Comparison of ENCODE assay signal across 17 mouse cellular contexts in genomic region chr4:77647451-77648137, GRCm38 (mm10).
A peak's percentile ranks its signal among the peaks of the same experiment; 100 is the strongest.
DNase-seq lines count a peak whose midpoint lies in the region; ATAC-seq and TF ChIP-seq lines count a peak whose summit lies in the region.
"Had no signal": no experiment of that assay in that cellular context is flagged by ENCODE, and none has a peak within 500 bp of the region (broad histone marks: within the 10 kb centered on the region; RNA-seq: fewer than 3 reads in every experiment).

No protein-coding gene starts in this region.

- TF ChIP-seq POLR2A in limb, embryonic 14.5 days (IDR thresholded peaks at IDR 0.05; ENCODE audit: borderline replicate concordance, extremely low read depth, insufficient read depth, insufficient read length), result no peak

- no peak overlapping the region for H3K9ac ChIP-seq in limb, embryonic 14.5 days (ENCODE audit: low read depth, low read length, severe bottlenecking)
- no peak overlapping the region for H3K9ac ChIP-seq in heart, embryonic 12.5 days
- H3K9ac ChIP-seq: liver, embryonic 15.5 days had no signal

- H3K27ac ChIP-seq in layer of hippocampus, adult 2 months, result peak overlapping the region; percentile 56
- no peak overlapping the region for H3K27ac ChIP-seq in limb, embryonic 14.5 days (replicated peaks; ENCODE audit: low read depth, low read length)
- H3K27ac ChIP-seq in heart, embryonic 12.5 days (ENCODE audit: poor library complexity, severe bottlenecking), result no peak overlapping the region
- H3K27ac ChIP-seq: liver, embryonic 15.5 days had no signal

- no peak overlapping the region for H3K4me2 ChIP-seq in limb, embryonic 14.5 days (replicated peaks; ENCODE audit: low read depth, low read length, severe bottlenecking)
- H3K4me2 ChIP-seq in heart, embryonic 12.5 days, result no peak overlapping the region
- H3K4me2 ChIP-seq: heart, embryonic 11.5 days; liver, embryonic 15.5 days; midbrain, embryonic 11.5 days had no signal

- H3K36me3 ChIP-seq in limb, embryonic 14.5 days (ENCODE audit: control insufficient read depth, insufficient read depth, low read length), result no peaks in the 10 kb centered on the region
- no peaks in the 10 kb centered on the region for H3K36me3 ChIP-seq in heart, embryonic 12.5 days
- H3K36me3 ChIP-seq: liver, embryonic 15.5 days had no signal

- 0 out of 2 replicates have a peak, but pooled peaks cover 4% of the 10 kb centered on the region for H3K4me1 ChIP-seq in limb, embryonic 14.5 days (ENCODE audit: control insufficient read depth, insufficient read depth, low read length)
- H3K4me1 ChIP-seq in heart, embryonic 12.5 days (replicated peaks), result no peaks in the 10 kb centered on the region
- H3K4me1 ChIP-seq: liver, embryonic 15.5 days had no signal

- no peaks in the 10 kb centered on the region for H3K9me3 ChIP-seq in limb, embryonic 14.5 days (ENCODE audit: control insufficient read depth, low read length)
- no peaks in the 10 kb centered on the region for H3K9me3 ChIP-seq in heart, embryonic 12.5 days (replicated peaks)
- H3K9me3 ChIP-seq: liver, embryonic 15.5 days had no signal

- ATAC-seq in frontal cortex, adult (ENCODE audit: low TSS enrichment), result peak; percentile 83
- peak; percentile 71; the same call in 1 of the 2 replicates for ATAC-seq in limb, embryonic 14.5 days (ENCODE audit: low FRiP score, low read depth)
- ATAC-seq in heart, embryonic 12.5 days (ENCODE audit: insufficient number of reproducible peaks, low FRiP score), result no peak
- ATAC-seq: hindbrain, embryonic 16.5 days had no signal

- no peak for TF ChIP-seq CTCF in layer of hippocampus, adult 2 months (conservative IDR thresholded peaks at IDR 0.05)

- H3K4me3 ChIP-seq in layer of hippocampus, adult 2 months, result no peak overlapping the region
- H3K4me3 ChIP-seq in limb, embryonic 14.5 days (replicated peaks; ENCODE audit: low read length), result no peak overlapping the region
- H3K4me3 ChIP-seq in heart, embryonic 12.5 days, result no peak overlapping the region
- H3K4me3 ChIP-seq: liver, embryonic 15.5 days had no signal

- WGBS in limb, embryonic 14.5 days, result 63% methylated on average over 5 of the region's 5 CpGs
- WGBS in heart, embryonic 12.5 days, result 85% methylated on average over 5 of the region's 5 CpGs

- no peaks in the 10 kb centered on the region for H3K27me3 ChIP-seq in limb, embryonic 14.5 days (ENCODE audit: control insufficient read depth, insufficient read depth, low read length)
- H3K27me3 ChIP-seq in heart, embryonic 12.5 days (replicated peaks), result no peaks in the 10 kb centered on the region
- H3K27me3 ChIP-seq: liver, embryonic 15.5 days had no signal

- DNase-seq in layer of hippocampus, adult 2 months (ENCODE audit: low spot score in 2 of 2), result peak; percentile 18 to 20
- no peak for DNase-seq in layer of hippocampus, postnatal 36 days
- peak; percentile 91 for DNase-seq in brain, adult 2 months (ENCODE audit: low read depth, low spot score)
- DNase-seq in limb, embryonic 14.5 days (ENCODE audit: low spot score), result peak; percentile 49
- DNase-seq in kidney, postnatal 36 days, result no peak
- DNase-seq: cerebellum, adult 9-11 months; embryo, embryonic 11 days; heart, postnatal 36 days; kidney, adult 11 months; kidney, postnatal 10 days; thymus, postnatal 14 days had no signal

Comparison
In these comparisons a context has a peak if more than half of its experiments do, and no peak if none do; other contexts are left out.
1. DNase-seq: peak in layer of hippocampus, adult 2 months (2 of 2), brain, adult 2 months (single experiment) and limb, embryonic 14.5 days (single experiment); none in layer of hippocampus, postnatal 36 days (0 of 2) and kidney, postnatal 36 days (0 of 2).